Mouse (Mus musculus): Measurements from ENCODE around the gene A930033H14Rik.

- no peak for TF ChIP-seq POLR2A (IDR thresholded peaks at IDR 0.05; ENCODE audit: borderline replicate concordance, low read depth, low read length)
- no peak for TF ChIP-seq CTCF (IDR thresholded peaks at IDR 0.05; ENCODE audit: low read depth, low read length)
Measured at GRCm38 (mm10) chr10:69255594-69255993, 42.7 kb upstream of the A930033H14Rik start.

All from bone marrow macrophage, adult 2 months (primary cell).